Mouse (Mus musculus) MEL (cell line): ENCODE measurements around the gene Gast. TPM values are rescaled to one million over a fixed set of nuclear protein-coding genes. Genes with fewer than 3 reads are reported as not detected.
"Not testable (repeated sequence)": the region's sequence is repeated elsewhere in the genome, so short reads cannot be mapped to it uniquely, and the experiment has no call there.

Experiments used
- DNase-seq: peaks from one replicate; pipeline ENCODE4 v3.0.0; 2011; ENCODE audit warnings: low read depth, low spot score
- H3K27ac ChIP-seq: 2 replicates; pipeline ENCODE4 v1.5.1; 2012; ENCODE audit warnings: low read depth, mild to moderate bottlenecking, control low read depth, low read length, moderate library complexity; ENCODE audit not compliant: control insufficient read depth
- H3K27me3 ChIP-seq, 2 experiments: fragments of 150-350 bp in 1 of 2; sonication (generic) in 1 of 2; 2 replicates each; pipeline ENCODE4 v1.6.1; 2012; ENCODE audit warnings: low read length in 2 of 2, mild to moderate bottlenecking in 2 of 2, improper control_type of control experiment in 1 of 2, moderate library complexity in 1 of 2; ENCODE audit not compliant: insufficient read depth in 2 of 2, control insufficient read depth in 1 of 2
- H3K36me3 ChIP-seq, 2 experiments: 2 replicates each; pipeline ENCODE4 v1.6.1; 2012 to 2014; ENCODE audit warnings: low read length in 2 of 2, improper control_type of control experiment in 1 of 2, inconsistent platforms in 1 of 2, mild to moderate bottlenecking in 1 of 2; ENCODE audit not compliant: insufficient read depth in 2 of 2, control insufficient read depth in 1 of 2
- H3K4me1 ChIP-seq, 2 experiments: fragments of 150-350 bp in 1 of 2; sonication (generic) in 1 of 2; 2 replicates each; pipeline ENCODE4 v1.6.1; 2012; ENCODE audit warnings: low read length in 2 of 2, improper control_type of control experiment in 1 of 2, mild to moderate bottlenecking in 1 of 2; ENCODE audit not compliant: insufficient read depth in 2 of 2, control insufficient read depth in 1 of 2
- H3K4me3 ChIP-seq, 2 experiments: fragments of 150-350 bp in 1 of 2; sonication (generic) in 1 of 2; 2 replicates each; pipeline ENCODE4 v1.5.1; 2012; ENCODE audit warnings: low read depth in 2 of 2, low read length in 2 of 2, mild to moderate bottlenecking in 2 of 2, moderate library complexity in 2 of 2, control low read depth in 1 of 2, improper control_type of control experiment in 1 of 2; ENCODE audit not compliant: control insufficient read depth in 1 of 2, insufficient read depth in 1 of 2
- H3K79me2 ChIP-seq: 2 replicates; pipeline ENCODE4 v1.6.1; 2012; ENCODE audit warnings: mild to moderate bottlenecking, low read length, moderate library complexity; ENCODE audit not compliant: control insufficient read depth, poor library complexity, insufficient read depth
- H3K9ac ChIP-seq: 2 replicates; pipeline ENCODE4 v1.6.1; 2012; ENCODE audit warnings: low read depth, mild to moderate bottlenecking, control low read depth, low read length, moderate library complexity; ENCODE audit not compliant: control insufficient read depth, poor library complexity, severe bottlenecking
- H3K9me3 ChIP-seq: fragments of 150-350 bp; sonication (generic); replicated peaks from 2 replicates; pipeline ENCODE4 v1.6.1; 2012; ENCODE audit warnings: mild to moderate bottlenecking, low read length, improper control_type of control experiment, moderate library complexity; ENCODE audit not compliant: insufficient read depth
- BHLHE40 ChIP-seq: IDR thresholded peaks from 2 replicates; pipeline ENCODE4 v1.6.1; 2012; ENCODE audit warnings: low read depth, mild to moderate bottlenecking, inconsistent platforms, low read length, improper control_type of control experiment, borderline replicate concordance
- CHD1 ChIP-seq: IDR thresholded peaks from 2 replicates; pipeline ENCODE4 v1.6.1; 2012; ENCODE audit warnings: low read depth, mild to moderate bottlenecking, inconsistent platforms, low read length, improper control_type of control experiment
- ELF1 ChIP-seq: IDR thresholded peaks from 2 replicates; pipeline ENCODE4 v1.6.1; 2014; ENCODE audit warnings: low read depth, mild to moderate bottlenecking, inconsistent platforms, low read length, improper control_type of control experiment, moderate library complexity
- EP300 ChIP-seq, 2 experiments: IDR thresholded peaks; 2 replicates each; pipeline ENCODE4 v1.6.1; 2011; ENCODE audit warnings: improper control_type of control experiment in 2 of 2, low read length in 2 of 2, low read depth in 1 of 2, mild to moderate bottlenecking in 1 of 2
- MAFK ChIP-seq: IDR thresholded peaks from 2 replicates; pipeline ENCODE4 v1.6.1; 2011; ENCODE audit warnings: low read depth, mild to moderate bottlenecking, low read length, improper control_type of control experiment, borderline replicate concordance
- MAX ChIP-seq: IDR thresholded peaks from 2 replicates; pipeline ENCODE4 v1.6.1; 2011; ENCODE audit warnings: low read length, improper control_type of control experiment
- MAZ ChIP-seq: IDR thresholded peaks from 2 replicates; pipeline ENCODE4 v1.6.1; 2012; ENCODE audit warnings: low read depth, mild to moderate bottlenecking, inconsistent platforms, low read length, improper control_type of control experiment
- MEF2A ChIP-seq: IDR thresholded peaks from 2 replicates; pipeline ENCODE4 v1.6.1; 2014; ENCODE audit warnings: low read depth, mild to moderate bottlenecking, inconsistent platforms, low read length, improper control_type of control experiment; ENCODE audit not compliant: poor library complexity, insufficient replicate concordance, severe bottlenecking; ENCODE audit errors: extremely low read depth
- MYB ChIP-seq: IDR thresholded peaks from 2 replicates; pipeline ENCODE4 v1.6.1; 2011; ENCODE audit warnings: mild to moderate bottlenecking, low read depth, low read length, improper control_type of control experiment
- MYC ChIP-seq: IDR thresholded peaks from 2 replicates; pipeline ENCODE4 v1.6.1; 2011; ENCODE audit warnings: low read depth, mild to moderate bottlenecking, low read length, improper control_type of control experiment, moderate library complexity
- NELFE ChIP-seq: IDR thresholded peaks from 2 replicates; pipeline ENCODE4 v1.6.1; 2011; ENCODE audit warnings: low read depth, low read length, improper control_type of control experiment
- POLR2A ChIP-seq, 2 experiments: IDR thresholded peaks; 2 replicates each; pipeline ENCODE4 v1.6.1; 2011 to 2012; ENCODE audit warnings: low read length in 2 of 2, mild to moderate bottlenecking in 2 of 2, control low read depth in 1 of 2, improper control_type of control experiment in 1 of 2, low read depth in 1 of 2, moderate library complexity in 1 of 2; ENCODE audit not compliant: control insufficient read depth in 1 of 2, insufficient read depth in 1 of 2, poor library complexity in 1 of 2
- POLR2AphosphoS2 ChIP-seq: IDR thresholded peaks from 2 replicates; pipeline ENCODE4 v1.6.1; 2011; ENCODE audit warnings: low read length, improper control_type of control experiment
- RCOR1 ChIP-seq: IDR thresholded peaks from 2 replicates; pipeline ENCODE4 v1.6.1; 2012; ENCODE audit warnings: low read depth, mild to moderate bottlenecking, inconsistent platforms, low read length, improper control_type of control experiment
- SMC3 ChIP-seq: IDR thresholded peaks from 2 replicates; pipeline ENCODE4 v1.6.1; 2011; ENCODE audit warnings: low read depth, low read length, improper control_type of control experiment
- ZC3H11A ChIP-seq: IDR thresholded peaks from 2 replicates; pipeline ENCODE4 v1.6.1; 2012; ENCODE audit warnings: low read depth, mild to moderate bottlenecking, inconsistent platforms, low read length, improper control_type of control experiment
- ZKSCAN1 ChIP-seq: IDR thresholded peaks from 2 replicates; pipeline ENCODE4 v1.6.1; 2012; ENCODE audit warnings: low read depth, mild to moderate bottlenecking, inconsistent platforms, low read length, improper control_type of control experiment, moderate library complexity
- ZMIZ1 ChIP-seq: IDR thresholded peaks from 2 replicates; pipeline ENCODE4 v1.6.1; 2012; ENCODE audit warnings: low read depth, mild to moderate bottlenecking, inconsistent platforms, low read length, improper control_type of control experiment, moderate library complexity
- ZNF384 ChIP-seq: IDR thresholded peaks from 2 replicates; pipeline ENCODE4 v1.6.1; 2012; ENCODE audit warnings: low read depth, mild to moderate bottlenecking, inconsistent platforms, low read length, improper control_type of control experiment
- polyA plus RNA-seq, 2 experiments: library from polyadenylated mRNA; stranded (reverse) in 1 of 2; unstranded in 1 of 2; fragments of >175 nt in 1 of 2; fragments of >200 nt in 1 of 2; gene quantifications; 2 replicates each; pipeline versions ENCODE4 v1.2.1 to v1.2.4; 2012; ENCODE audit warnings: low replicate concordance in 2 of 2, low read depth in 1 of 2; ENCODE audit not compliant: insufficient read length in 2 of 2, insufficient read depth in 1 of 2, missing spikeins in 1 of 2
- total RNA-seq: library from RNA; depleted of rRNA; stranded (reverse); fragments of 300-350 nt; gene quantifications from 2 replicates; pipeline ENCODE4 v1.2.3, GENCODE M21; 2012

Gene Gast
- total and polyA plus RNA-seq, 3 experiments, result not detected

GRCm38 (mm10) chr11:100308672-100309071, 25.5 kb upstream of the Gast start:
- peak; percentile 74 for TF ChIP-seq ZNF384
- TF ChIP-seq, all 39 proteins: peak for 1; not testable (repeated sequence) for 38
- H3K4me1 ChIP-seq, H3K4me3 ChIP-seq, DNase-seq, H3K79me2 ChIP-seq, H3K36me3 ChIP-seq, H3K27ac ChIP-seq, H3K9ac ChIP-seq, H3K9me3 ChIP-seq, H3K27me3 ChIP-seq: not testable (repeated sequence)

GRCm38 (mm10) chr11:100311656-100312055, 22.6 kb upstream of the Gast start:
- Histone ChIP-seq H3K27ac (no peak overlapping the region), H3K27me3 (peaks cover 3 to 8% of the 10 kb centered on the region in 2 experiments; a peak in 3 of 4 replicates), H3K79me2 (no peaks in the 10 kb centered on the region), H3K4me1 (peaks cover 0 to 7% of the 10 kb centered on the region in 2 experiments; a peak in 1 of 4 replicates), H3K9ac (no peak overlapping the region), H3K36me3 (no peaks in the 10 kb centered on the region), H3K4me3 (no peak overlapping the region), H3K9me3 (no peaks in the 10 kb centered on the region)
- DNase-seq, result peak; percentile 42
- no peak for TF ChIP-seq BHLHE40
- peak; percentile 85 for TF ChIP-seq ZNF384
- no peak for TF ChIP-seq NELFE
- no peak for TF ChIP-seq MYC
- TF ChIP-seq RCOR1, result peak; percentile 29; the same call in 1 of the 2 replicates
- TF ChIP-seq EP300 (IDR thresholded peaks at IDR 0.05; ENCODE audit: low read depth in 1 of 2, low read length in 2 of 2), result peak in 1 of 2 experiments; percentile 64; a peak in 2 of 4 replicates
- TF ChIP-seq POLR2AphosphoS2, result no peak

GRCm38 (mm10) chr11:100312096-100312679, 22.0 kb upstream of the Gast start:
- Histone ChIP-seq H3K9me3 (no peaks in the 10 kb centered on the region), H3K9ac (no peak overlapping the region), H3K79me2 (no peaks in the 10 kb centered on the region), H3K27ac (no peak overlapping the region), H3K4me3 (no peak overlapping the region), H3K27me3 (peaks cover 3 to 5% of the 10 kb centered on the region in 2 experiments; a peak in 3 of 4 replicates), H3K4me1 (peaks cover 0 to 7% of the 10 kb centered on the region in 2 experiments; a peak in 1 of 4 replicates), H3K36me3 (no peaks in the 10 kb centered on the region)
- DNase-seq, result no peak
- TF ChIP-seq MYB (no peak), MAZ (no peak), ZC3H11A (no peak), ZKSCAN1 (no peak), POLR2A (IDR thresholded peaks at IDR 0.05; ENCODE audit: control insufficient read depth in 1 of 2, insufficient read depth in 1 of 2, low read depth in 1 of 2, low read length in 2 of 2, poor library complexity in 1 of 2) (no peak), MAX (no peak), ZMIZ1 (no peak), MYC (no peak), SMC3 (no peak), CHD1 (no peak), MEF2A (no peak), RCOR1 (no peak), MAFK (no peak), ELF1 (no peak)
